Comparison of ENCODE assay signal across 11 mouse cellular contexts in the genomic region with DNA sequence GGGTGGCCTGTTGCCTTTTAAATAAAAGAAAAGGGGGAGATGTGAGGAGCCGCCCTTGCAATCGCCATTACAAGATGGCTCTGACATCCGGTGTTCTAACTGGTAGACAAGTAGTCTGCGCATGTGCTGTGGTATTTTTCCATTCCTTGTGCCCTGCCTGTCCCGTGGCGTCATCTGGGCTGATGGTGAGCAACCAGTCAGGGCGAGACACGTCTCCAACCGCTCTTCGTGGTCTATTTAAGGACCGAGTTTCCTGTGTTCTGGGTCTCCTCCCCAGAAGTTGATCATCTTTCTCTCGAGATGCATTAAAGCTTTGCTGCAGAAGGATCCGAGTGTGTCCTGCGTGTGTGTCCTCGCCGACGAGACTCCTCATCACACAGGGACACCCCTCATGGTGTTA. TPM values are rescaled to one million over a fixed set of nuclear protein-coding genes. Genes with fewer than 3 reads are reported as not detected.
"Had no signal": no experiment of that assay in that cellular context is flagged by ENCODE, and none has a peak within 500 bp of the region (broad histone marks: within the 10 kb centered on the region; RNA-seq: fewer than 3 reads in every experiment).

No protein-coding gene starts in this region.

RNA-seq across cellular contexts. Expression of a gene that starts 6.8 kb away (rescaled TPM):
- polyA plus RNA-seq: neural tube, embryonic 13.5 days; neural tube, embryonic 14.5 days; neural tube, embryonic 15.5 days; small intestine, adult 2 months; stomach, embryonic 14.5 days; stomach, embryonic 15.5 days; stomach, embryonic 16.5 days; stomach, postnatal 0 days; testis, adult 2 months; thymus, postnatal 0 days; urinary bladder, adult 2 months had no signal
